Mouse (Mus musculus): Measurements from ENCODE around the gene Slc35g3.

Slc35g3 gene

DNA sequence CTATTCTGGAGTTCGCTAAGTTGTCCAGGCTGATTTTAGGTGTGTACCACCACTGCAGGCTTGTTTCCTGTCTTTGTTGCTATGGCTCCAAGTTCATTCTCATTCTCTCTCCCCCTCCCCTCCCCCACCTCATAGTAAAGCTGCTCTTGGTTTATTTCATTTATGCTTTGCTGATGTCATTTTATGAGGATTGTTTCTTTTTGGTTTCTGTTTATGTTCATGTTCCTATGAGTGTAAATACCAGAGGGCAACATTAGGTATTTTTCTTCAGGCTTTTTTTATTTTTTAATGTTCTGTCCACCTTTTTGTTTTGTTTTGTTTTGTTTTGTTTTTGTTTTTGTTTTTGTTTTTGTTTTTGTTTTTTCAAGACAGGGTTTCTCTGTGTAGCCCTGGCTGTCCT is at the start of gene Slc35g3:
Gene Slc35g3 (minus strand): TSS at position 101 of the 400 bp plus-strand sequence.
- DNase-seq (ENCODE audit: low read depth, low spot score), result no peak

DNA sequence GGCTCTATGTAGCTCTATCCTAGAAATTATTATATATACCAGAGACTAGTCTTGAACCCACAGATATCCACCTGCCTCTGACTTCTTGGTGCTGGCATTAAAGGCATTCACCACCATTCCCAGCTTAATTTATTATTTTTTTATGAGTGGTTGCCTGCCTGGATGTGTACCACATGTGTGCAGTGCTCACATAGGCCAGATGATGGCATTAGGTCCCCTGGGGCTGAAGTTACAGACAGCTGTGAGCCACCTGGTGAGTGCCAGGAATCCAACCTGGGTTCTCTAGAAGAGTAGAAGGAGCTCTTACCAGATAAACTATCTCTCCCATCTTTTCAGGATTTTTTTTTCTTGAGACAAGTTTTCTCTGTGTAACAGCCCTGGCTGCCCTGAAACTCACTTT is 48.5 kb upstream of the Slc35g3 start:
- no peak for DNase-seq (ENCODE audit: low read depth, low spot score)

DNA sequence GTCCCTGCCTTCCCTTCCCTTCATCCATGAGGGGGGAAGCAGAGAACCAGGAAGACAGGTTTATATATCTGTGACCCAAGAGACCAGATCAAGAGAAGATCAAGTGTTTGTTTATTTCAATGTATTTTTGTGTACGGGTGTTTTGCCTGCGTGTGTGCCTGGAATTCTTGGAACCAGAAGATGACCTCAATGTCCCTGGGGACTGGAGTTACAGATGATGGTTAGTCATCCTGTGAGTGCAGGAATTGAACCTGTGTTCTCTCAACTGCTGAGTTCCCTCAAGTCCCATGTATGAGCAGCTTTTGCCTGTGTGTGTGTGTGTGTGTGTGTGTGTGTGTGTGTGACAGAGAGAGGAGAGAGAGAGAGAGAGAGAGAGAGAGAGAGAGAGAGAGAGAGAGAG is 45.9 kb upstream of the Slc35g3 start:
- peak; percentile 71 for DNase-seq (ENCODE audit: low read depth, low spot score)

DNA sequence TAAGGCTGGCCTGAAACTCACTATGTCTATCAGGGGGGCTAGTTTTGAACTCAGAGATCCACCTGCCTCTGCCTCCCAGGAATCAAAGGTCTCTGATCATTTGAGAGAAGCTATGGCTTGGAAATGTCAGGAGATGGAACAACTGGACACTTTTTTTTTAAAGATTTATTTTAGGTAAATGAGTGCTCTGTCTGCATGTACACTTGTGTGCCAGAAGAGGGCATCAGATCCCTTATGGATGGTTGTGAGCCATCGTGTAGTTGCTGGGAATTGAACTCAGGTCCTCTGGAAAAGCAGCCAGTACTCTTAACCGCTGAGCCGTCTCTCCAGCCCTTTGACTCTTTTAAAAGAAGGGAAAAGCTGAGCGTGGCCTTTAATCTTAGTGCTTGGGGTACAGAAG is 44.6 kb upstream of the Slc35g3 start:
- DNase-seq (ENCODE audit: low read depth, low spot score), result no peak

DNA sequence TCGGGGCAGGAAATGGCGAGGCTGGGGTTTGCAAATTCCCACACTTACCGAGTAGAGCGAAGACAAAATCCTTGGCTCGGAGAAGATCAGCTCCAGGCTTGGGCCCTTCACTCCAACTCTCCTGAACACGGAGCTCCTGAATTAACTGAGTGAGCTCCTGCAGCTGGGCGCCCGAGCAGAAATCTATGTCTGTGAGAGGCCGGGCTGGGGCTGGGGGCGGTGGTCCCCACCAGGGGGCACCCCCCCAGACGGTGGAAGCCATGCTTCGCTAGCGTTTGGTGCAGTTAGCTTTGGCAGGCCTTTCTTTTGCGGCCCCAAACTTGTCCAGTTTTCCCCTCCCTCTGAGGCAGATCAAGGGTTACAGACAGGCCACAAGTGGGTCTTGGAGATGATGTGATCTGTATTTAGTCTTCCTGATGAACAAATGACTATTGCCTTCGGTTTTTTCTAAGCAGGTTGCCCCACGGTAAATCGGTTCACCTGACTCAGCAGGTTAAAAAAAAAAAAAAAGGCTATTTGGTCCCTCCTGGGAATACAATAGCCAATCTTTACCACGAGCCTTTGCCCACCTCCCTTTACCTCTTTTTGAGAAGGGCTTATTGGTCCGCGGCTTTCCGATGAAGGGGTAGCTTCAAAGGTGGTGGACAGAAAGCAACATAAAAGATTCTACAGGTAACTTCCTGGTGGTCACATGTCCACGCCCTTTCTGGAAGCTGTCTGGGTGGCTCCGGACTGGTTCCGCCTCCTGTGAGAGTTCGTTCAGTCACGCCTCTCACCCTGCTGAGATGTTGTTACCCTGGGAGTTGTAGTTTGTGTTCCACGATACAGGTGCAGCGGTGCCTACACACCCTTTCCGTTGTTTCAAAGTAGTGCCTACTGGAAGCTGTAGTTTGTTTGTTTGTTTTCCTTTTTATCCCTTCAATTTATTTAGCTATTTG is 43.5 kb upstream of the Slc35g3 start, which contains the start of gene Tmem102:
Gene Tmem102 (minus strand): TSS at position 653 of the 938 bp plus-strand sequence.
- DNase-seq (ENCODE audit: low read depth, low spot score), result no peak

DNA sequence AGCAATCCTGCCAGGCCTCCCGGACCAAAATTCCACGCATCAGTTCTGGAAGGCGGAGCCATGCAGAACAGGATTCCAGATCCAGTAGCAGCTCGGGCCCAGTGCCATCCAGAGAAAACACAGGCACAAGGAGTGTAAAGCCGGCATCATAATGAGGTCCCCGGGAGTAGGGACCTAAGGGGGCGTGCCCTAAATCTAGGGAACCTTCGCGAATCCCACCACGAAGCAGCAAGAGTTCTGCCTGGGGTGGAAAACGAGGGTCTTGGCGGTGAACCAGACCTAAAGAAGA is 42.8 kb upstream of the Slc35g3 start:
- DNase-seq (ENCODE audit: low read depth, low spot score), result no peak

DNA sequence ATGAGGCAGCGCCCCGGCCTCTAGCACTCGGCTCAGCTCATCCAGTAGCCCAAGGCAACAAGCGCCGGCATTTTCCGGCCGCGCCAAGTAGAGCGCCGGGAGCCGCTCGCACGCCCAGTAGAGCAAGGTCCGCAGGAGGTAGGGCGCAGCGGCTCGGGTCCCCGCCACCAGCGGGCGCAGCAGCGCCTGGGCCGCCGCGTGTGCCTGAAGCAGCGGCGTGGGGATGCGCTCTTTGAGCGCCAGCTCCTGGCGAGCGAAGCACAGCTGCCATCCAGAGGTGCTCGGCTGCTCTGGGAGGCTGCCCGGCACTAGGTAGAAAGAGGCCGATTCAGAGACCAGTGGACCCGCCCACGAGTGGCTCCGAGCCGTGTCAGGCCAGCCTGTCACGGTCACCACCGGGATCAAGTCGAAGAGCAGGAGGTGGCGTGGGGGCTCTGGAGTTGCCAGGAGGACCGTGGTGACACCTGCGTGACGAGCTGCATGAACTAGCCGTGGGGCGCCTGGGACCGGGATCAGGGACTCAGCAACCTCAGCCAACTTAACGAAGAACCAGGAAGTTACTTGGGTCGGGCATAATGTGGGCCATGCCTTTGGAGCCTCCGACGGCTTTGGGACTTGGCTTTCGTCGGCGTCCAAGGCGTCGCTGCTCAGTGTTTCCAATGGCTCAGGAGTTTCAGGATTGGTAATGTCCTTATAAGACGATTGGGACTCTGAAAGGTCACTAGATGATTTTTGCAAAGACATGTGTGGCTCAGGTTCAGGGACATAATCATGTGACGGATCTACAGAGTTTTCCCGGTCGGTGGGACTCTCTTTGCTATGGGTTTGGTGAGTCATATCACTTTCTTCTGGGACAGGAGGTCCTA is 42.3 kb upstream of the Slc35g3 start:
- DNase-seq (ENCODE audit: low read depth, low spot score), result peak; percentile 33

DNA sequence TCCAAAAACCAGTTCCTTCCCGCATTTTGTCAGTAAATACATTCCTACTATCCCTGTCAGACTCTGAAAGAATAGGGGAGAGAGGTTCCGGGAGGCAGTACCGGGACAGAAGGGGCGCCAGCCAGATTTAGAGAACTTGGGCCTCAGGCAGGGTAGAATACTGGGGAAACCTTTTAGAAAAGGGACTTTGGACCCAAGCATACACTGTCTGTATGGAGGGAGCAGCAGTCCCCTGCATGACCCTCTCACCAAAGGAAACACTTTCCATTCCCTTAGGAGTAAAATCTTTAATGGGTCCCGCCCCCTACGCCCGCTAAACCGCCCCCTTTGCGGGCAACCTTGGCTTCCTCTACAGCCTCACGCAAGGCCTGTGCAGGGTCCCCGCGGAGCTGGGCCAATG is 41.6 kb upstream of the Slc35g3 start:
- DNase-seq (ENCODE audit: low read depth, low spot score), result no peak

DNA sequence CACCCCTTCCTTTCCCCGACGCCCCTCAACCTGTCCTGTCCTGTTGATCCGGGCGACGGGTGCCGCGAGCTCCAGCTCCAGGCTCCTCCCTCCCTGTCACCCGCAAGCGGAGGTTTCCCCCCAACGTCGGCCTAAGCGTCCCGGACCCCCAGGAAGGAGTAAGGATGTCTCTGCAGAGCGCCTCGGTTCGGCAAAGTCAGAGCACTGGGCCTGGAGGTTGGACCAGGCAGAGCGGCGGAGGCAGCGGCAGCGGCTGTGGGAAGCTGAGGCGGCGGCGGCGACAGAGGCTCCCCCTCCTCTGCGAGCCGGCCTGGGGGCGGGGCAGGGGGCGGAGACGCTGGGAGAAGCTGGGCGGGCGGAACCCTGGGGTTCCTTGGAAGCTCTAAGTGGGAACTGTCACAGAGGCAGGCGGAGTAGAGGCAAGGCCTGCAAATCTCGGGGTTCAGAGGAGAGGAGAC is 40.9 kb upstream of the Slc35g3 start:
- DNase-seq (ENCODE audit: low read depth, low spot score), result no peak

DNA sequence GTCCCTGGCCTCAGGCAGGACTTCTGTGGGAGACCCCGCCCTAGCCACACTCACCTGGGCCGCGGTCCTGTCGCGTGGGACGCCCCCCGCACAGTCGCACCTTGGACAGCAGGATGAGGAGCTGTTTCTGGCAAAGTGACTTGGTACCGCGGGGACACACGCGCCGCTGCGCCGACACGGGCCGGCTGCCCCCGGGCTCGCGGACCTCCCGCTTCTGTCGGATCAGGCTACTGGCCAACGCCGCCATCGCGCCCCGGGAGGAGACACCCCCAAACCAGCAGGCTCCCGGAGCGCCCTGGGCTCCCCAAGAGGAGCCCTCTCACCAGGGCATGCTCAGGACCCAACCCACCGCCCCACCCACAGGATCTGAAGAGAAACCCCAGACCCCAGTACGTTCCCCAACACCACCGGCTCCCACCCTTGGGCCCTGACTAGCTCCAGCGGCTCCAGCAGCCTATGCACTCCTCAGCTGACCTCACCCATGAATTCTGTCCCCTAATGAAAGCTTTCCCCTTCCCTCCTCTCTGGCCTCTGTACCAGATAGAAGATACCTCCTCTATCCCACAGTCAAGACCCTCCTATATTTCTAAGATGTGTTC is 39.7 kb upstream of the Slc35g3 start, which contains the start of gene Fgf11:
Gene Fgf11 (minus strand): TSS at position 479 of the 599 bp plus-strand sequence.
- no peak for DNase-seq (ENCODE audit: low read depth, low spot score)

DNA sequence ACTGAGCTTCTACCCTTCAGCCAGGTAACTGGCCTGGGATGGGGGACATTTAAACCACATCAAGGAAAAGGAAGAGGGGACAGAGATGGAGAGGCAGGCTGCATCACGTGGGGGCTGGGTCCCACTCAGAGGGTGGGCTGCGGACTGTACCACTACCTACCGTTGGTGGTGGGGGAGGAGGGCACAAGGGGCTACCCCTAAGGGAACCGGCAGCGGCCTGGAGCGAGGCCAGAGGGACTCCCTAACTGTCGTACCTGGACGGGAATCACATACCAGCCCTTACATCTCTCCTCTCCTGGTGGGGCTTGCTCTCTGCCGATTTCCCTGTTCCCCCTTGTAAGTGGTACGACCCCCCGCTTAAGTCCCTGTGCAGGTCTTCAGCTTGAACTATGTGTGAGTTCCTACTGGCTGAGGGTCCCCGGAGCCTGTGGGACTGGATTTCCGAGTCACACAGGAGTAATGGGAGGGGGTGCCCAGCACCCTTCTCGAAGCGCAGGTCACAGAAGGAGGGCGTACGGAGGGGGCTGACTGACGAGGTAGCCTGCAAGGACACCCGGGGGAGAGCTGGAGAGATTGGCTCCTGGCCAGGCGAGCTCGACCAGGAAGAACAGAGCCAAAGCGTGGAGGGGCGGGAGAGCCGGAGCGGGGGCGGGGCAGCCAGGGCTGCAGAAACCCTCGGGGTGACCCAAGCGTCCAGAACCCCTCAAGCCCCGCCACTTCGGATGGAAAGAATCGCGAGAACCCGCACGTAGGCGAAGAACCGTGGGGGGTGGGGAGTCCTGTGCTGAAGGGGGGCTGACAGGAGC is 38.8 kb upstream of the Slc35g3 start:
- DNase-seq (ENCODE audit: low read depth, low spot score), result no peak

DNA sequence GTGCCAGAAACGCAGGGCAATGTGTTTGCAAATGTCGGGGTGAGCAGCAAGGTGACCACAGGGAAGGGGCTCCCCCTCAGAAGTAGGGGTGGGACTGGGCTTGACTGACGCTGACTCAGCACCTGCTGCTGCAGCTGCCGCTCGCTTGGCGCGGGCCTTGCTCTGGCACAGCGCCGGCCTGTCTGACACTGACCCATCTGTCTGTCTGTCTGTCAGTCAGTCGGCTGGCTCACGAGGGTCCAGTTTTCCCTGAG is 38.3 kb upstream of the Slc35g3 start:
- no peak for DNase-seq (ENCODE audit: low read depth, low spot score)

DNA sequence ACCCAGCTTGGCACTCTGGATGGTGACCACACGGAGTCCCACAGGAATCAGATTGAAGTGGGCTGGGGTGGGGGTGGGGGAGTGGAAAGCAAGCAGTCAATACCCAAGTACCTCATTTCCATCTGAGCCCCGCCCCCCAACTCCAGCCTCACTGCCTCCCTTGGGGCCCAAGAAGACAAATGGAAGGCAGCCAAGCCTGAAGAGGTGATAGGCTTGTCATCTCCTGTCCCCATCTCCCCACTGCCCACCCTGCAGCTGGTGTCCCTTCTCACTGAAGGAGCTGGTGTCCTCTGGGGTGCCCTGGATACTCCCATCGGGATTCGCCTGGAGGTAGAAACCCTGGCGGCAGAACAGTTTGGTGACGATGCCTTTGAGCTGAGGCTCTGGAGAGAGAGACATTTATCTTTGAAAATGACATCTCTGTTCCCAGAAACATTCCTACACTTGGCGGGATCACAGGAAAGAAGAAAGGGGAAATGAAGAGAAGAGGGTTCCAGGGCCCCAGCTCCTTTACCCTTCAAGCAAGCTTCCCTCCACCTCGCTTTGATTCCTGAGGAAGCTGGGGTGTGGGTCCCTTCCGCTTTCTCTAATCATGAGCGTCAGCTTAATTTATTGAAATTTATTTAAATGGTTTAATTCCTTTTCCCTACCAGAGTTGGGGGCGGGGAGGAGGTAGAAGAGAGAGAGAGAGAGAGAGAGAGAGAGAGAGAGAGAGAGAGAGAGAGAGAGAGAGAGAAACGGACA is 37.8 kb upstream of the Slc35g3 start:
- DNase-seq (ENCODE audit: low read depth, low spot score), result no peak

DNA sequence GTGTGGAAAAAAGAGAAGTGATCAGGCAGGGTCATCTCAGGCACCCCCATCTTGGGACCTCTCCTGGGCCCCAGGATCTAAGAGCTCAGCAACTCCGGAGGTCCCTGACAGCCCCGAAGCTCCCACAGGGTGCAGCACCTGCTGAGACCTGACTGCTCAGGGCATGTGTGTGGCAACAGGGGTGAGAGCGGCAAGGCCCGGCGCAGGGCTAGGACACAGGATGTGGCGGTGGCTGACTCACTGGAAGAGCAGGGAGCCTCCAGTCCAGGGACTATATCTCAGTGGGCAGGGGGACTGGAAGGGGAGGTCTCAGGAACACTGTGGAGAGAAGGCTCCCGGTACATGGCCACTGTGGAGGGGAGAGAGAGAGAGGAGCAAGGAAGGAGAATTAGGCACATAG is 36.2 kb upstream of the Slc35g3 start:
- DNase-seq (ENCODE audit: low read depth, low spot score), result peak; percentile 8

DNA sequence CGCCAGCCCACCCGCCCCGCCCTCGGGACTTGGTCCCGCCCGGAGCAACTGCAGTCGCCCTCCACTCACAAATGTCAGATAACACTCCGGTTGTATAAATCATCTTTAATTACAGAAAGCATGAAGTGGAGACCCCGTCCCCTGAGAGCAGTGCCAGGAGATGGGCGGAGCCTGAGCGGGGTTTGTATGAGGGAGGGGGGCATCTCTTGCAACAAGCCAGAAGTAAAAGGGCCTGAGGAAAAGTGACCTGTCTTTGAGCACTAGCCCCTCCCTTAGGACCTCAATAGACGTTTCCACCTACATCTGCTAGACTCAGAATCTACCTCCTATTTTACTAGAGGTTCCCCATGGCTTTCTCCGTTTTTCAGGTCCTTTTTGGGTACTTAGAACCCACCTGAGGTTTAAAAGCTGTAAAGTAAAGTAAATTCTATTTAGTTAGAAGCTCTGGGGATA is 34.2 kb upstream of the Slc35g3 start:
- DNase-seq (ENCODE audit: low read depth, low spot score), result no peak

DNA sequence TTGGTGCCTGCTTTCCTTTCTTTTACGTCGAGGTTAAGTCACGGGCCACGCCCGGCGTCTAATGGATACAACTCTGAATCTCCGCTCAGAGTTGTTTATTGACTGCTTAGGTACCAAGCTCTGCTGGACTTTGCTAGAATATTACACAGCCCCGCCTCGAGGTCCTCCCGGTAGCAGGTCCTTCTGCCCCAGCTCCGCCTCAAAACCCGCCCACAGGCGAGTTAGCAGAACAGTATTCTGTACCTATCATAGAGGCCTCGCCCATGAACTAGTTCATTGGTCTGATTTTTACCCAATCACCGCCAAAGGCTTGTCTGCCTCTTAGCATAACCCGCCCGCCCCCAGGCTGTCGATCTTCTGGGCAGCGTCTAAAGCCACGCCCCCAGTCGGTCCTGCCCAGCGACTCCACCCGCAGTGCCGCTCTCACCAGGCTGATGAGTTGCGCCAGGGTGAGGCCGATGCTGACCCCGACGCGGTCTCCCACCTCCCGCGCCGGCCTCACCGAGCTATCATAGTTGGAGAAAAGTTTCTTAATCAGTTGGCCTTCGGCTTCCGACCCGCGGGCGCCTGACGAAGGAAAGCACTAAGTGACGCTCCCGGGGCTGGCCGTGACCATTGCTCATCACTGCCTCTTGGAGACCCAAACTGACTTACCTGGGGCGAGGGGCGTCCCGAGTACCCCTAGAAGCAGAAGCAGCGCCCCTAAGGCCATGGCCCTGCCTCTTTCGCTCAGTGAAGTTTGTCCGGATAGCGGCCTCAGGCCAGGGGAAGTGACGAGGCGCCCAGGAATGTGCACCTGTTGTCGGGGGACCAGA is 33.6 kb upstream of the Slc35g3 start, which contains the start of gene Chrnb1:
Gene Chrnb1 (minus strand): TSS at position 776 of the 815 bp plus-strand sequence.
- peak; percentile 98 for DNase-seq (ENCODE audit: low read depth, low spot score)

DNA sequence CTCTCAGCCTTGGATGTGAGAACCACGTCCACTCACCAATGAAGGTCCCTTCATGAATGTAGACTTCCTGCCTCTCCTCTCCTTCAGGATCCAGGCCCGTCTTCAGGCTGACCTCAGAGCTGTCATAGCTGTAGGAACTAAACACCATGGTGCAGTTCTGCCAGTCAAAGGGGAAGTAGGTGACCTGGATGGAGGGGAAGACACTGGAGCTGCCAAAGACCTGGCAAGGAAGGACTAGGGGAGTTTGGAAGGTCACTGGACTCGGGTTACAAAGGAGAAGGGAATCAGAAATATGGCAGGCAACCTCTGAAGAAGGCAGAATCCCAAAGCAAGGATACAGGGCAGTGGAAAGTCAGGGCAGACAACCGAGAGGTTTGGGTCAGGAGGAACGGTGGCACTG is 31.7 kb upstream of the Slc35g3 start:
- no peak for DNase-seq (ENCODE audit: low read depth, low spot score)

DNA sequence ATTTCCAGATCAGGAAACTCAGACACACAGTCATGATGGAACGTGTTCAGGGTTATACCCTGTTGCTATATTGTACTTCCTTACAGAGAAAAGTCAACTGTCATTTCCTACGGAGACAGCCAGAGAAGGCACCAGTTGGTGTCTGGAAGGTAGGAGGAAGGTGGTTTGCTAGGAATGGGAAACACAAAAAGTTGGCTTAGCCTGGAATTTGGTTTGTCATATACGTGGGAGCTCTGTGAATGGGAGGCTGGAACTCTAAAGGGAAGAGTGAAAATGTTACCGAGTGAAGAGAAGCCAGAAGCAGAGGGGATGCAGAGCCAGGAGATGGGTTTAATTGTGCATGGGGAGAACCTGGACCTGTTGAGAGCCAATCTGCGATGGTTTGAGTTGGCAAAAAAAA is 29.7 kb upstream of the Slc35g3 start:
- no peak for DNase-seq (ENCODE audit: low read depth, low spot score)

DNA sequence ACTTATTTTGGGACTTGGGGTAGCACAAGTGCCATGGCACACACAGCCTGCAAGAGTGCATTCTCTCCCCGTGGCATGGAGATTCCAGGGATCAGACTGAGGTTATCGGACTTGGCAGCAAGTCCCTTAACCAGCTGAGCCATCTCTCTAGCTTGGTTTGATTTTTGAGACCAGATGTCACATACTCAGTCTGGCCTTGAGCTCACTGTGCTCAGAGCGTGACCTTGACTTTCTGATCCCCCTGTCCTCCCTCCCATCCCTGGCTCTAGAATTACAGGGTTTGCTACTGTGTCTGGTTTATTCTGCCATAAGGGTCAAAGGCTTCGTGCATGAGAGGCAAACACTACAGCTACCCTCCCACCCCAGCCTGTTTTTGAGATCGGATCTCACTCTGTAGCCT is 27.7 kb upstream of the Slc35g3 start:
- no peak for DNase-seq (ENCODE audit: low read depth, low spot score)

DNA sequence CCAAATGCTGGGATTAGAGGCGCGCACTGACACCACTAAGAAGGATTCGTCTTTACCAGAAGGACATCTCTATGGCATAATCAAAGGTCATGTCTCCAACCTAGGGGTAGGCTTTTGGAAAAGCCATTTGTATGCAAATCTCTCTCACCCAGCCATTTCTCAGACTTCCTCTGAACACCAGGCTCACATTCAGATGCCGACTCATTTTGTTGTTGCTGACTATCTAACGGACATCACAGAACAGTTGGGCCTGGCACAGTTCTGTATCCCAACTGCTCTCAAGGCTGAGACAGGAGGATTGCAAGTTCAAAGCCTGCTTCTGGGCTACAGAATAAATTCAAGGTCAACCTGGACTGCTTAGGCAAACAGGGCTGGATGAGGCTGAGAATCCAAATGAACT is 25.5 kb upstream of the Slc35g3 start:
- no peak for DNase-seq (ENCODE audit: low read depth, low spot score)
